Mouse (Mus musculus) regulatory T cell (primary cell): ENCODE results near the gene Il11ra2.
"Not testable (repeated sequence)": the region's sequence is repeated elsewhere in the genome, so short reads cannot be mapped to it uniquely, and the experiment has no call there.

Experiments
- in situ Hi-C: fragments of 300-600 bp; cut with MboI, MseI; formaldehyde crosslinking; loops from one replicate; pipeline ENCODE4 v1.15.1; 2025; ENCODE audit warnings: high pct_unique_total_duplicates

Il11ra2 gene

GRCm38 (mm10) chr4:42661793-42662192 lies at the start of gene Il11ra2:
Il11ra2 (minus strand) TSS chr4:42661893.
- in situ Hi-C loops: loop anchor here (10.0 kb wide), 1 partner anchor 897 kb away; no protein-coding TSS in a partner anchor

GRCm38 (mm10) chr4:42682183-42682524 lies 20.5 kb upstream of the Il11ra2 start:
- in situ Hi-C loops: not testable (repeated sequence)

GRCm38 (mm10) chr4:42681473-42682182 lies 19.9 kb upstream of the Il11ra2 start:
- in situ Hi-C loops: not testable (repeated sequence)

GRCm38 (mm10) chr4:42680374-42681356 lies 19.0 kb upstream of the Il11ra2 start:
- in situ Hi-C loops: not testable (repeated sequence)

GRCm38 (mm10) chr4:42679365-42679764 lies 17.7 kb upstream of the Il11ra2 start:
- in situ Hi-C loops: not testable (repeated sequence)

- in situ Hi-C loops: not testable (repeated sequence)
These were observed 13.7 kb upstream of the Il11ra2 start for GRCm38 (mm10) chr4:42675415-42675814.

- in situ Hi-C loops: not testable (repeated sequence)
These were observed 6.7 kb downstream of the Il11ra2 start, which contains the start of gene Ccl27b for GRCm38 (mm10) chr4:42654951-42655350. Ccl27b (plus strand) TSS chr4:42655251.

GRCm38 (mm10) chr4:42629419-42629818 lies 32.3 kb downstream of the Il11ra2 start, which contains the start of gene Gm2564:
Gm2564 (plus strand) TSS chr4:42629719.
- in situ Hi-C loops: not testable (repeated sequence)

GRCm38 (mm10) chr4:42611895-42612294 lies 49.8 kb downstream of the Il11ra2 start, which contains the start of gene Gm10591:
Gm10591 (plus strand) TSS chr4:42612195.
- in situ Hi-C loops: not testable (repeated sequence)
